Mouse (Mus musculus): ENCODE measurements around the gene Brms1.

The Brms1 gene

DNA sequence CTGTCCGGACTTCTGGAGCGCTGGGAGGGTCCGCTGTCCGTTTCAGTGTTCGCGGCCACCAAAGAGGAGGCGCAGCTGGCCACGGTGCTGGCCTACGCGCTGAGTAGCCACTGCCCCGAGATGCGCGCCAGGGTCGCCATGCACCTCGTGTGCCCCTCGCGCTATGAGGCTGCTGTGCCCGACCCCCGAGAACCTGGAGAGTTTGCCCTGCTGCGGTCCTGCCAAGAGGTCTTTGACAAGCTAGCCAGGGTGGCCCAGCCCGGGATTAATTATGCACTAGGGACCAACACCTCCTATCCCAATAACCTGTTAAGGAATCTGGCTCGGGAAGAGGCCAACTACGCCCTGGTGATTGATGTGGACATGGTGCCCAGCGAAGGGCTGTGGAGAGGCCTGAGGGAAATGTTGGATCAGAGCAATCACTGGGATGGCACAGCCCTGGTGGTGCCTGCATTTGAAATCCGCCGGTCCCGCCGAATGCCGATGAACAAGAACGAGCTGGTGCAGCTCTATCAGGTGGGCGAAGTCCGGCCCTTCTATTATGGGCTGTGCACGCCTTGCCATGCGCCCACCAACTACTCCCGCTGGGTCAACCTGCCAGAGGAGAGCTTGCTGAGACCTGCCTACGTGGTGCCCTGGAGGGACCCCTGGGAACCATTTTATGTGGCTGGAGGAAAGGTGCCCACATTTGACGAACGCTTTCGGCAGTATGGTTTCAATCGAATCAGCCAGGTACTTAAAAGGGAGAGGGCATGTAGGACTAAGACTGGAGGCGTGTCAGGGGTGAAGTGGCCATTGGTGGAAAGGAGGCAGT is 1.6 kb upstream of the Brms1 start:
- DNase-seq = no peak

GRCm38 (mm10) chr19:5041588-5041987 is 434 bp downstream of the Brms1 start:
- DNase-seq = no peak

GRCm38 (mm10) chr19:5045531-5045930 is 4.4 kb downstream of the Brms1 start:
- no peak for DNase-seq

DNA sequence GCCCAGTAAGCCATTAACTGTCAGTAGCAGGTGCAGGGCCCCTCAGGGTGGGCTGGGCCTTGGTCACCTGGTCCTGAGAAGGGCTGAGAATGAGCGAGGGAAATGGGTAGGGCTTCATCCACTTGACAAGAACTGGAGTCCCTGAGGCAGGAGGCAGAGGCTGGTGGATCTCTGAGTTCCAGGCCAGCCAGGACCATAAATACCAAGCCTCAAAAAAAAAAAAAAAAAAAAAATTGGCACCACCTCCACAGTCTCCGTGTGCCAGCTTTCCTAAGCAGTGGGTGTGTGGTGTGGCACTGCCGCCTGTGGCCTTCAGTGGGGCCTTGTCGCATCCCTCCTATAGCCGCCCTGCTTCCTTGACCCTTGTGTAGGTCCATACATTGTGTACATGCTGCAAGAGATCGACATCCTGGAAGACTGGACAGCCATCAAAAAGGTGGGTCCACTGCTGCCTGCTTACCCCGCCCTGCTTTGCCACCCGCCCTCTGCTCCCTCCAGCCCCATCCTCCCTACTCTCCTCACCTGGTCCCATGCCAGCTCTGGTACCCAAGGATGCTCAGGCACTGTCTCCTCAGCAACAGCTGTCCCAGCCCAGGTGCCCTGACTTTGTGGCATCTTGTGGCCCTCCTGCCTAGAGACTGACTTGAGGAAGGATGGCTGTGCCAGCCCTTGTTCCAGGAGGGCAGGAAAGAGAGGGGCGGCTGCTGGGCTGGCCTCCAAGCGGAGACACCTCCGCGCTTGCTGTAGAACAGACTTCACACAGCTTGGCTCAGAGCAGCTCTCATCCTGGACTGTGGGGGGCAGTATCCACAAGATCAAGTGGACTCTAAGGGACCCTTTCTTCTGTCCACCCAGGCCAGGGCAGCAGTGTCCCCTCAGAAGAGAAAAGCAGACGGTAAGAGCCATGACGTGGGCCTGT is 7.2 kb downstream of the Brms1 start:
- no peak for DNase-seq

- DNase-seq = no peak
Measured at GRCm38 (mm10) chr19:5049325-5049724, 8.2 kb downstream of the Brms1 start.

- DNase-seq = peak; percentile 53 to 59
Measured at GRCm38 (mm10) chr19:5050047-5050905, 9.1 kb downstream of the Brms1 start, which contains the start of gene Rin1. Gene Rin1, plus strand, starts transcription at chr19:5050481.

DNA sequence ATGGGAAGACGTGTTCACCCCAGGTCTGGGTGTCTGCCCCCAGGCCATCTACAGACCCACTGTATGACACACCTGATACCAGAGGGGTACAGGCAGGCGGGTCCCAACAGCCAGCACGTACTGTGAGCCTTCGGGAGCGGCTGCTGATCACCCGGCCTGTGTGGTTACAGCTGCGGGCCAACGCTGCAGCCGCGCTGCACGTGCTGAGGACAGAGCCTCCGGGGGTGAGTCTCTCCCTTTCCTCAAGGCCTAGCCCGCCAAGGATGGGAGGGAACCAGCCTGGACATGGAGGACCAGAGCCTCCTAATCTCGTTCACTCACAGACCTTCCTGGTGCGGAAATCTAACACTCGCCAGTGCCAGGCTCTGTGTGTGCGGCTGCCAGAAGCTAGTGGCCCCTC is 9.9 kb downstream of the Brms1 start:
- DNase-seq = no peak

GRCm38 (mm10) chr19:5051515-5051914 is 10.4 kb downstream of the Brms1 start:
- DNase-seq = no peak

DNA sequence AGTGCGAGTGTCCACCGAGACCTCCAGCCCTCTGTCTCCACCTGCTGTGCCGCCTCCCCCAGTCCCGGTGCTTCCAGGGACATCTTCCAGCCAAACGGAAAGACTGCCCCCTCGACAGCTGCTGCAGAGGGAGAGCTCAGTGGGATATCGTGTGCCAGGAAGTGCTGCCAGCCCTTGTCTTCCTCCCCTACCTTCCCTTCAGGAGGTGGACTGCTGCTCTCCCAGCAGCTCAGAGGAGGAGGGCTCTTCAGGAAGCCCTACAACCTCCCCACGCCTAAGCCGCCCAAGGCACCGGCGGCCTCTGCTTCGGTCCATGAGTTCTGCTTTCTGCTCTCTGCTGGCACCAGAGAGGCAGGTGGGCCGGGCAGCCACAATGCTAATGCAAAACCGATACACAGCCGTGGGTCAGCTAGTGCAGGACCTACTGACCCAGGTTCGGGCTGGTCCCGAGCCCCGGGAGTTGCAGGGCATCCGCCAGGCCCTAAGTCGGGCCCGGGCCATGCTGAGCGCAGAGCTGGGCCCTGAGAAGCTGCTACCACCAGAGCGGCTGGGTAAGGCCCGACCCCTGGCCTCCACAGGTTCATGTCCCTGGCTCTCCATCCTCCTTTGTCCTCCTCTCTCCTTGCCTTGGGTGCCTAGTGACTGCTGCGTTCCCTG is 11.1 kb downstream of the Brms1 start:
- DNase-seq = no peak

- DNase-seq = no peak
Measured at GRCm38 (mm10) chr19:5052853-5053252, 11.7 kb downstream of the Brms1 start.

GRCm38 (mm10) chr19:5053909-5054308 is 12.8 kb downstream of the Brms1 start:
- peak; percentile 78 for DNase-seq

GRCm38 (mm10) chr19:5056251-5056650 is 15.1 kb downstream of the Brms1 start:
- peak; percentile 46 to 50 for DNase-seq

DNA sequence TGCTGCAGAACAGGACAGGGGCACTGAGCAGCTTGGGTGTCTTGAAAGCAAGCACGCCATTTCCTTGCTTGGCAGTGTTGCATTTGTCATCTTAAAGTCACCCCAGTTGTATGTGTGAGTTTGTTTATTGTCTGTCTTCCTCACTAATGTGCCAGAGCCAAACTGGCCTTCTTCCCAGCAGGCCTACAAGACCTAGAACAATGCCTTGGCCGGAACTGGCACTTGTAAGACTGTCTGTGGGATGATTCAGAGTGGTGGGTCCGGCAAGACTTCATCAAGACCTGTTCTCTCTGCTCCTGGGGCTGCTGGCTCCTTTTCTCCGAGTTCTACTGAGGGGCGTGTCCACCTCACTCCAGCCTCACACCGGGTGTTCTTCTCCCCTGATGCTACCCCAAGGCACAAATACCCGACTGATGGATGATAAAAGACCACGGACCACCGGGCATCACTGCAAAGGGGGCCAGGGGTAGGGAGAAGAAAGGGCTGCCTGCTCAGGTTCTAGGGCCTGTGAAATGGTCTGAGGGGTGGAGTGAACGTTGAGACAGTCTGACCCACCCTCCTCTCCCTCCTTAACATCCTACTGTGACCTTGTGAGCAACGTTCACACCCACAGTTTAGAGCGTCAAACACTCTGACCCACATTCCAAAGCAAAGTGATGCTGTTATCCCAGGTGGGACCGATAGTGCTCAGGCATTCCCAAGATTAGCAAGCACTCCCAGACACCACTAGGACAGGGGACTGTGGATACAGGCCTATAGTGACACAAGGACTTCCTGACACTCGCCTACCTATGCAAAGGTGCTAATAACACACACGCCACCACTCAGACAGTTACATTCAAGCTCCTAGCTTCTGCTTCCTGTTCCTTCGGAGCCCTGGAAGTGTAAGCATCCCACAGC is 17.0 kb downstream of the Brms1 start:
- no peak for DNase-seq

- no peak for DNase-seq
Measured at GRCm38 (mm10) chr19:5058801-5059771, 17.9 kb downstream of the Brms1 start.

DNA sequence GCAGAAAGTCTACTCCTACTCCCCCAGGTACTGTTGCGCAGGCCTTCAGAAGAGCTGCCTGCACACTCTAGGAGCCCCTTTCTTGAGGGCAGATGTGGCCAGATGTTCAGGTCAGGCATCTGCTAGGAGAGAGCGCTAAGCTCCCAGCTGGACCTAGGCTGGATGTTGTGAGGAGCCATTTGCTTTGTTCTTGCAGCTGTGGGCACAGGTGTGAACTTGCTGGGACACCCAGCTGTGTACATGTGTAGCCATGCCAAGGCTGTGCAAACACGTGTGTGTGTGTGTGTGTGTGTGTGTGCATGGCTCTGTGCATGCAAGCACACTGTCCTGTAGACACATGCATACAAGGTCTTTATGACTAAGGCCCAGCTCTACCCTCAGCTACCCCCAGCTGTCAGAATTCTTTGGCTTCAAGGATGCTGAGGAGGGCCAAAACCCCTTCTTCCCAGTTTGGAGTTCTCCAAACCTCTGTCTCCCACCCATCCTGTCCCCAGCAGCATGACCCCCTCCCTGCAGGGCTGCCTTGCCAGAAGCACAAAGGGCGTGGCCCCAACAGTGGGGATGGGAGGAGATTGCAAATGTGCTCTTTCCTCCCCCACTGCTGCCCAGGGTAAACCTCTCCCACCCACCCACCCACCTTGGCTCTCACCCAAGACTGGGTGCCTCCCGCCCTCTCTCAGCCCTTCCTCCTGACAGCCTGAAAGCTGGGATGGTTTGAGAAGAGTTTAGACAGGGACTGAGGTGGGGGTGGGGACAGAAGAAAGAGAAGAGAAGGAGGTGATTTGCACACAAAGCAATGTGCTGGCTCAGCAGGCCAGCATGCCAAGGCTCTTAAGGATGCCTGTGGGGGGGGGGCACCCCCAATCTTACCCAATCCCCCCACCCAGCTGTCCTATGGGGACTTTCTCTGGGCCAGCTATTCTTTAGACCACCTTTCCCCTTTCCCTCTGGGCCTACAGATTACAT is 19.5 kb downstream of the Brms1 start:
- DNase-seq = no peak

GRCm38 (mm10) chr19:5062041-5062440 is 20.9 kb downstream of the Brms1 start:
- no peak for DNase-seq

DNA sequence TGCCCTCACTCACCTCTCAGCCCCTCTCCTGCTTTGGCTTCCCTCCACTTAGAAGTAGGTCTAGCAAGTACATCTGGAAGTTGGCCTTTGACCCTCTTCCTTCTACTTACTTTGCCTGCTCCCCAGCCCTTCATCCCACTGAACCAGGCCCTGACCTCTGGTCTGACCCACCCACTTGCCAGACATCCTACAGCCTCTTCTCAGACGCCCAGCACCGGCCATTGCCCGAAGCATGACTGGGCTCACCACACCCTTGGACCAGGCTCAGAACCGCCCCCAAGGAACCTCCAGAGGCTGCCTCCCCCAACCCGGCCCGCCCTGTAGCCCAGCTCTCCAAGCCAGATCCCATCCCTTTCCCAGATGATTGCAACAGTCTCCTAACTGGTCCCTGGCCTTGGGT is 21.3 kb downstream of the Brms1 start:
- no peak for DNase-seq

DNA sequence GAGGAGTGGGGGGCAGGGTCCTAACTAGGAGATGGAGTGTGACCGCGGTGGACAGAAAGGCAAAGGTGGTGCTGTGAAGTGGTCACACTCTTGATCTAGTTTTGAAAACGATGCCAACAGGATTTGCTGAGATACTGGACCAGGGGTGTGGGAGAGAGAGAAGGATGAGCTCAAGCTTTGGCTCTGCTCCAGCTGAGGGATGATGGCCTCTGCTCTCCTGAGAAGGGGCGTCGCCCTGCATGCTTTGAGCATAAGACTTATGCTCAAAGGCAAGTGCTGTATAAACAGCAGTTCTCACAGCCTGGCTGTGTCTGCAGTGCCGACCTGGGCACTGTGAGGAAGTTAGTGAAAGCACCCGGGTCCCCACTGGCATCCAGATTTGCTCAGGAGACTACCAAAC is 23.9 kb downstream of the Brms1 start:
- DNase-seq = no peak
